Mouse (Mus musculus) ES-E14 (cell line): Measurements from ENCODE around the gene Tmem213. TPM values are rescaled to one million over a fixed set of nuclear protein-coding genes. Genes with fewer than 3 reads are reported as not detected.

Source experiments
- DNase-seq: peaks from one replicate; pipeline ENCODE4 v3.0.0-alpha.2; 2013; ENCODE audit warnings: low read depth, low spot score
- H3K27ac ChIP-seq: 2 replicates; pipeline ENCODE4 v1.5.1; 2012; ENCODE audit warnings: low read depth, mild to moderate bottlenecking, low read length, moderate library complexity, mixed read lengths; ENCODE audit not compliant: poor library complexity, insufficient read depth, severe bottlenecking
- H3K36me3 ChIP-seq: 2 replicates; pipeline ENCODE4 v1.6.1; 2012; ENCODE audit warnings: mild to moderate bottlenecking, low read length, moderate library complexity, mixed read lengths; ENCODE audit not compliant: control insufficient read depth, poor library complexity, insufficient read depth, severe bottlenecking
- H3K4me1 ChIP-seq, 2 experiments: fragments of 150-350 bp in 1 of 2; sonication (generic) in 1 of 2; 2 replicates each; pipeline ENCODE4 v1.6.1; 2012; ENCODE audit warnings: low read length in 2 of 2, mild to moderate bottlenecking in 1 of 2, mixed read lengths in 1 of 2; ENCODE audit not compliant: control insufficient read depth in 2 of 2, insufficient read depth in 2 of 2, poor library complexity in 1 of 2
- H3K4me3 ChIP-seq, 2 experiments: fragments of 150-350 bp in 1 of 2; sonication (generic) in 1 of 2; 2 replicates each; pipeline ENCODE4 v1.5.1; 2012; ENCODE audit warnings: low read length in 2 of 2, low read depth in 1 of 2, mild to moderate bottlenecking in 1 of 2, mixed read lengths in 1 of 2; ENCODE audit not compliant: insufficient read depth in 1 of 2, poor library complexity in 1 of 2, severe bottlenecking in 1 of 2
- H3K9ac ChIP-seq: 2 replicates; pipeline ENCODE4 v1.6.1; 2012; ENCODE audit warnings: low read depth, mild to moderate bottlenecking, low read length, mixed read lengths; ENCODE audit not compliant: poor library complexity, insufficient read depth, severe bottlenecking
- H3K9me3 ChIP-seq: fragments of 150-350 bp; sonication (generic); 2 replicates; pipeline ENCODE4 v1.6.1; 2012; ENCODE audit warnings: low read depth, mild to moderate bottlenecking, low read length; ENCODE audit not compliant: control insufficient read depth, insufficient read depth
- CHD2 ChIP-seq: IDR thresholded peaks from 2 replicates; pipeline ENCODE4 v1.6.1; 2014; ENCODE audit warnings: mild to moderate bottlenecking, low read depth, low read length, inconsistent platforms
- HCFC1 ChIP-seq: IDR thresholded peaks from 2 replicates; pipeline ENCODE4 v1.6.1; 2012; ENCODE audit warnings: low read length, inconsistent platforms, borderline replicate concordance; ENCODE audit not compliant: insufficient read depth
- MAFK ChIP-seq: IDR thresholded peaks from 2 replicates; pipeline ENCODE4 v1.6.1; 2014; ENCODE audit warnings: mild to moderate bottlenecking, low read depth, low read length, inconsistent platforms; ENCODE audit not compliant: insufficient read depth
- ZC3H11A ChIP-seq: IDR thresholded peaks from 2 replicates; pipeline ENCODE4 v1.6.1; 2012; ENCODE audit warnings: low read depth, mild to moderate bottlenecking, inconsistent platforms, low read length, borderline replicate concordance
- ZNF384 ChIP-seq: IDR thresholded peaks from 2 replicates; pipeline ENCODE4 v1.6.1; 2012; ENCODE audit warnings: low read depth, low read length, inconsistent platforms
- in situ Hi-C, 2 experiments: fragments of 600-800 bp; cut with MboI; formaldehyde crosslinking; loops; one replicate each; pipeline ENCODE4 v1.15.1; 2025; ENCODE audit warnings: low sequenced_read_pairs in 2 of 2, inconsistent platforms in 1 of 2; ENCODE audit not compliant: unreplicated experiment in 2 of 2
- total RNA-seq: library from RNA; depleted of rRNA; stranded (reverse); fragments of 300-350 nt; gene quantifications from 2 replicates; pipeline ENCODE4 v1.2.3, GENCODE M21; 2012

The Tmem213 gene
- total RNA-seq, 1 experiment = not detected

DNA sequence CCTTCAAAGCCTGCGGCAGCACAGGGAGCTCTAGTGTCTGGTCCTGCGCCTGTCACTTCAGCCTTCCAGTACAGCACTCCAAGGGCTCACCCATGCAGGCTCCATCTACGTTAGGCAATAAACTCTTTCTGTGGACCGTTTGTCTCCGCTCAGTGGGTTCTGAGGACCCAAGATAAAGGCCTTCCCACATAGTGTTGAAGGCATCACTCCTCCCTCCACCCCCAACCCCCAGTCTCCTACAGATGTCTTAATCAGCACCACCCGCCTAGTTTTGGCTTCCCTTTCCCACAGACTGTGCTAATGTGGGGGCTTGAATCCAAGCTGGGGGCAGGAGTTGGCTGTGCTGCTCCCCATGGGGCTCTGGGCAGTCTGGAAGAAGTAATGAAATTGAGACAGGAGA is 5.3 kb upstream of the Tmem213 start:
- H3K4me3 ChIP-seq = no peak overlapping the region
- no peak for DNase-seq
- no peak overlapping the region for H3K9ac ChIP-seq
- peaks cover 2 to 10% of the 10 kb centered on the region in 2 experiments; a peak in 1 of 4 replicates for H3K4me1 ChIP-seq
- no peak overlapping the region for H3K27ac ChIP-seq
- no peaks in the 10 kb centered on the region for H3K9me3 ChIP-seq
- no peak for TF ChIP-seq CHD2
- no peak for TF ChIP-seq HCFC1
- no peak for TF ChIP-seq MAFK
- TF ChIP-seq ZNF384 = no peak
- no peak for TF ChIP-seq ZC3H11A
- in situ Hi-C loops = no loop called here
- no peaks in the 10 kb centered on the region for H3K36me3 ChIP-seq

DNA sequence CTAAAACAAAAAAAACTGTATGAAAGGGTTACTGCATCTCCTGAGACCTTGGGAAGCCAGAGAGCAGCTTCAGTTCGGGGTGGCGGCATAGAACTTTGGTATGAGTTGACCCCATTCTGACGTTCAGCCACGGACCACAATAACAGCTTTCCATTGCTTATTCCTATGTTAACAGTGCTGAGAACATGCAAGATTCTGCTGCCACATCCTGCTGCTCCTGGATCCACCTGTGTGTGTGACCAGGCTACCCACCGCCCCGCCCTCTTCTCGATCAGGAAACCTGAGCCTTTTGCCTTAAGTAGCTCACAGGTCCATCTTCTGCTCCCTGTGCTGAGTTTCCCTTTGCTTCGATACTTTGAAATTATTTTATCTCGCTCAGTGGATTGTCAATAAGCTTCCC is 3.1 kb upstream of the Tmem213 start:
- in situ Hi-C loops = no loop called here
- Histone ChIP-seq H3K4me1 (peaks cover 2 to 17% of the 10 kb centered on the region in 2 experiments; a peak in 2 of 4 replicates), H3K27ac (no peak overlapping the region), H3K9ac (no peak overlapping the region), H3K36me3 (no peaks in the 10 kb centered on the region), H3K4me3 (no peak overlapping the region), H3K9me3 (no peaks in the 10 kb centered on the region)
- no peak for TF ChIP-seq ZNF384
- TF ChIP-seq CHD2 = no peak
- TF ChIP-seq HCFC1 = no peak
- TF ChIP-seq MAFK = no peak
- no peak for TF ChIP-seq ZC3H11A
- no peak for DNase-seq

DNA sequence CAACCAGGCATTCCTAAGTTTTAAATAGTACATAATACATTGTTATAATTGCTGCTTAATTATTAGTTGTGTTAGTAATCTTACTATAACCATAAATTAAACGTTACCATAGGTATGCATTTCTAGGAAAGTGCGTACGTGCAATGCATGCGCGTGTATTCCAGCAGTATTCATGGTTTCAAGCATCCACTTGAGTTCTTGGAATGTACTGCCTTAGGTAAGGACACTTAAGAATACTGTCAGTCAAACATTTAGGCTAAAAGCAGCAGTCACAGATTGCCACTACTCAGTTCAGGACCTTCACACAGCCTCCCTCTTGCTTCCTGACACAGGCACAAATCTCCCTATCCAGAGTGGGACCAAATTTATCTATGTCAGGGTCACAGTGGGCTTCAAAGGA is 606 bp upstream of the Tmem213 start:
- Histone ChIP-seq H3K9ac (no peak overlapping the region), H3K9me3 (no peaks in the 10 kb centered on the region), H3K4me1 (peaks cover 2 to 17% of the 10 kb centered on the region in 2 experiments; a peak in 2 of 4 replicates), H3K4me3 (no peak overlapping the region), H3K36me3 (no peaks in the 10 kb centered on the region), H3K27ac (no peak overlapping the region)
- no peak for DNase-seq
- in situ Hi-C loops = no loop called here
- no peak for TF ChIP-seq ZC3H11A
- TF ChIP-seq MAFK = no peak

DNA sequence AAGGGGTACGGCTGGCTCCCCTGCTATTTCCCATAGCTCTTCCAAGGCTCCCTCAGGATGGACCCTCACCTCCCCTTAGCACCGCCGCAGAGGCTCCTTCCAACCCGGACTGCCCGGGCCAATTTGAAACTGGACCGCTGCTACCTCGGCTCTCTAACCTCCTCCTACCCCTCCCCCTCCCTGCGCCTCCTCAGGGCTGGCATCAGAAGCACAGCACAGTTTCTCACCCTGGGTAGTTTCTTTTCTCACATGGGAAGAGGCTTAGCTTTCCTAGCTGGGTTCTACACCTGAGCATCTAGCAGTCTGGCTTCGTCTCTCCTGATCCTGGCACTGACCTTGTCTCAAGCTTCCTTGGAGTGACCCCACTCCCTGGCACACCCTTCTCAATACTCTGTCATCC is 816 bp downstream of the Tmem213 start:
- H3K4me1 ChIP-seq = peaks cover 2 to 14% of the 10 kb centered on the region in 2 experiments; a peak in 2 of 4 replicates
- H3K36me3 ChIP-seq = no peaks in the 10 kb centered on the region
- no peak for DNase-seq
- H3K9ac ChIP-seq = no peak overlapping the region
- TF ChIP-seq CHD2 (no peak), ZC3H11A (no peak), MAFK (no peak), HCFC1 (no peak), ZNF384 (no peak)
- H3K4me3 ChIP-seq = peak overlapping the region; percentile 16 to 54; a peak in 3 of 4 replicates
- in situ Hi-C loops = no loop called here
- H3K9me3 ChIP-seq = no peaks in the 10 kb centered on the region
- H3K27ac ChIP-seq = no peak overlapping the region

DNA sequence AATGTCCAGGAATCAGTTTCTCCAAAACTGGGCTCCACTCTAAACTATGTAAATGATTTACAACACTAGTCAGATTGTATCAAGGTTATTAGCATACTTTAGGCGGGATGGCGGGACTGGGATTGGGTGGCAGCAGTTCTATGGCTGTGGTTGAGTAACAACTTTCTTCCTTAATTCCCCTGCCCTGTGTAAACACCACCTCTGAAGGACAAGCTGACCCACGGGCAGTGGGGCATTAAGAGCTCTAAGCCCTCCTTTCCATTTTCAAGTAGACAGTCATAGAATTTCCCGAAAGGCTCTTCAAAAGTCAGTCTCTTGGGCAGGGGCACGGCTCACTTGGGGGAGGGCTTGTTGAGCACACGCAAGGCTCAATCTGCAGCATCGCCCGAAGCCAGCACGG is 1.8 kb downstream of the Tmem213 start:
- H3K4me1 ChIP-seq = peaks cover 2 to 14% of the 10 kb centered on the region in 2 experiments; a peak in 2 of 4 replicates
- no peaks in the 10 kb centered on the region for H3K36me3 ChIP-seq
- TF ChIP-seq CHD2 = no peak
- TF ChIP-seq HCFC1 = no peak
- TF ChIP-seq ZNF384 = no peak
- TF ChIP-seq ZC3H11A = no peak
- no peak for TF ChIP-seq MAFK
- H3K9me3 ChIP-seq = no peaks in the 10 kb centered on the region
- H3K4me3 ChIP-seq = no peak overlapping the region
- in situ Hi-C loops = no loop called here
- no peak overlapping the region for H3K9ac ChIP-seq
- DNase-seq = no peak
- H3K27ac ChIP-seq = no peak overlapping the region
